Mouse (Mus musculus) G1E-ER4 (cell line): Measurements from ENCODE around the gene Nwd1. TPM values are rescaled to one million over a fixed set of nuclear protein-coding genes. Genes with fewer than 3 reads are reported as not detected.
A peak's percentile ranks its signal among the peaks of the same experiment; 100 is the strongest.

Source experiments
- GATA1 ChIP-seq: IDR thresholded peaks from one replicate; pipeline ENCODE4 v1.8.0; 2012; ENCODE audit warnings: low read length, inconsistent platforms
- polyA plus RNA-seq: library from polyadenylated mRNA; stranded (reverse); fragments of >175 nt; gene quantifications from 2 replicates; pipeline ENCODE4 v1.2.3, GENCODE M21; 2012

Gene Nwd1
- polyA plus RNA-seq: 0.01 TPM in 1 of 2 replicates, not detected in the other

DNA sequence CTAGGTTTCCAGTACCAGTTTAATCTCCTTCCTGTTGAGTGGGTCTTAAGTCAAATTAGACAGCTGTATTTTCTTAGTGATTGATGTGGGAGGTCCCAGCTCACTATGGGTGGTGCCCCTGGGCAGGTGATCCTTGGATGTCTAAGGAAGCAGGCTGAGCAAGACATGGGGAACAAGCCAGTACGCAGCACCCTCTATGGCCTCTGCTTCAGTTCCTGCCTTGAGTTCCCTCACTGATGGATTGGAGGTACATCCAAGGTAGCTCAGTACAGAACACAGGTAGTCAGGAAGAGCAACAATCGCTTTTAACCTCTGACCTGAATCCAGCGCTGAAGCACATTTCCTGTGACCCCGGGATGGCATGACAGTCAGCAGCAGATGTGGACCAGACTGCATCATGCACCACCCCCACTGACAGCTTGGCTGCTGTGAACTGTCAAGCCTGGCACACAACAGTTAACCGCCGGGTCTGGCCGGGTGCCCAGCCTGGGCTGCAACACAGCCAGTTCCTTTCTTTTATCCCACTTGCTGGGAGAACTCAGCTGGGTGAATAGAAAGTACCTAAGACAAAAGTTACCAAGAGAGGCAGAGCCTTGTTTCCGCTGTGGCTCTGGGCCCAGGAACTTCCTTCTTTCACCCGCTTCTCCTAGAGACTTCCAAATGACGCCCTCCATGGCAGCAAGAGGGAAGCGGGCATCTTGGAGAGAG lies at the start of gene Nwd1:
Nwd1 (plus strand) TSS at position 652 of the 708 bp plus-strand sequence.
- no peak for TF ChIP-seq GATA1

DNA sequence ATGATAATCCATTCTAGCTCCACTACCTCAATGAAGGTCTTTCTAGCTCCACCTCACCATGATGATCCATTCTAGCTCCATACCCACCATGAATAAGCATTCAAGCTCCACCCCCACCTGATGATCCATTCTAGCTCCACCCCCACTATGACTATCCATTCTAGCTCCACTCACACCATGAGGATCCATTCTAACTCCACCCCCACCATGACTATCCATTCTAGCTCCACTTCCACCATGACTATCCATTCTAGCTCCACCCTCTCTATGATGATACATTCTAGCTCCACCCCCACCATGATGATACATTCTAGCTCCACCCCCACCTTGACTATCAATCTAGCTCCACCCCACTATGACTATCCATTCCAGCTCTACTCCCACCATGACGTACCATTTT lies 3.6 kb upstream of the Nwd1 start:
- TF ChIP-seq GATA1: no peak

DNA sequence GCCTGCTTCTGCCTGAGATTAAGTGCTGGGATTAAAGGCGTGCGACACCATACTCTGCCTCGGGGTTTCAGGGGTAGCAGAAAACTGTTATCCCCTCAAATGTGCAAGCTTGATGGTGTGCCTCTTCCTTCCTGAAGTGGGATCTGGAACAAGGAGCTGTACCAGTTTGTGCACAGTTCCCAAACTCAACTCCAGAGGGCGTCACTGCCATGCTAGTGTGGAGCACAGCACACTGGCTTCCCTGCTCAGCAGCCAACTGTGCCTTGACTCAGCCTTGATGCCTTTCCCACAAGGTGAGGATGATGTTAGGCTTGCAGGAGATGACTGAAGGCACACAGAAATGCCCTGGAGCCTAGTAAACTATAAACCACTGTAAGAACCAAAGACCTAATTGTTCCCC lies 1.9 kb upstream of the Nwd1 start:
- no peak for TF ChIP-seq GATA1

DNA sequence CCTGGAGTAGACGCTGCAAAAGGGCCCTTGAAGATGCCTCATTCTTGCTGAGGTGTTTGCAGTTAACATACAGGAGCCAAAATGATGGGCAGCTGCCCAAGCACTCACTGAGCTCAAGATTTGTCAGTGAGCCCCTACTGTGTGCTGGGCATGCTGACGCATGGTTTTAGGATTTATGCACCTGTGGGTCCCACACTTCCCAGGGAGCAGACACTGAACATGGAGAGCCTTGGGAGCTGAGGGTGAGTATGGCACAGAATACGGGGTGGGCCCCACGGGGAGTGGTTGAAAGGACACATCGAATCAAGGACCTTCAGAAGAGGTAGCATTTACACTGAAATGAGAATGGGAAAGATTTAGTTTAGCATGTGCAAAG lies 245 bp downstream of the Nwd1 start:
- no peak for TF ChIP-seq GATA1

DNA sequence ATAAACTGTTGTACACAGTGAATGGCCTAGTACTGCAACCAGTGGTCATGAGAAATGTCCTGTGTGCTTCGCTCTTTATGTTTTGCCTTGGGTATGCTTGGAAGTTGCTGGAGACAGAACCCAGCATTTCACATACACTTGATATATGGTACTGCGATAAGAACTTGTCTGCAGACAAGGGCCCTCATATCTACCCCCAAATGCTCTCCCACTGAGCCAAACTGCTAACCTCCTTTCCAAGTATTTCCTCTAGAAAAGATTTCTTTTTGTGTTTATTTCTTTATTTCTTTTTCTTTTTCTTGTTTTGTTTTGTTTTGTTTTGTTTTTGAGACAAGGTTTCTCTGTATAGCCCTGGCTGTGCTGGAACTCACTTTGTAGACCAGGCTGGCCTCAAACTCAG lies 4.2 kb downstream of the Nwd1 start:
- no peak for TF ChIP-seq GATA1

DNA sequence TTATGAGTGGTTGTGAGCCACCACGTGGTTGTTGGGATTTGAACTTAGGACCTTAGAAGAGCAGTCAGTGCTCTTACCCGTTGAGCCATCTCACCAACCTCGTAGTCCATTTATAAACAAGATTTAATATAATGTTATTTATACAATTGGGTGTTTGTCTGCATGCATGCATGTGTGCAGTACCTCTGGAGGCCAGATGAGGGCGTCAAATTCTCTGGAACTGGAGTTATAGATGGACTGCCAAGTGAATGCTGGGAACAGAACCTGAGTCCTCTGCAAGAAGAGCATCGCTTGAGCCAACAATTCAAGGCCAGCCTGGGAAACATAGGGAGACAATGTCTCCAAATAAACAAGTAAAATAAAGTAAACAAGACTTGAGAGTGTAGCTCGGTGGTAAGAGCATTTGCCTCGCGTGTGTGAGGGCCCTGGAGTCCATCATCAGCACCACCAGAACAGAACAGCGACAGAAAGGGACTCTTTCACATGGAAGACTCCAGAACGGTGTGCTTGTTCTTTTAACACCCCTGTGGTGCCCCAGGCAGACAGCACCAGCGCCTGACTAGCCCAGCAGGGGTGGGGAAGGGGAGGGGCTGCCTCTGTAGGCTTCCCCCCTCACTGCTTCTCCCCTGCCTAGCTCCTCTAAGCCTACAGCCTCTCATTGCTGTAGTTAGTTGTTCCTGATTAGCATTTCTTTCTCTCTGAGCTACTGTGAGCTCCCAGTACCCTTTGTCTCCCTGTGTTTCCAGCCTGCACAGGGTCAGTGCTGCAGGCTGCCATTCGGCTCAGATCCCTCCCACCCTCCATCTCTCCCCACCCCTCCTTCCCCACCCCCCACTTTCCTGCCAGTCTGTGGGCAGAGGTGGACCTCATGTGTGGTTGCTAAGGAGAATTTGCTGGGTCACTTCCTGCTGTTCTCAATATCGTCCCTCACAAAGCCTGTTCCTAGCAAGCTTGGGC lies 8.3 kb downstream of the Nwd1 start:
- TF ChIP-seq GATA1: no peak

DNA sequence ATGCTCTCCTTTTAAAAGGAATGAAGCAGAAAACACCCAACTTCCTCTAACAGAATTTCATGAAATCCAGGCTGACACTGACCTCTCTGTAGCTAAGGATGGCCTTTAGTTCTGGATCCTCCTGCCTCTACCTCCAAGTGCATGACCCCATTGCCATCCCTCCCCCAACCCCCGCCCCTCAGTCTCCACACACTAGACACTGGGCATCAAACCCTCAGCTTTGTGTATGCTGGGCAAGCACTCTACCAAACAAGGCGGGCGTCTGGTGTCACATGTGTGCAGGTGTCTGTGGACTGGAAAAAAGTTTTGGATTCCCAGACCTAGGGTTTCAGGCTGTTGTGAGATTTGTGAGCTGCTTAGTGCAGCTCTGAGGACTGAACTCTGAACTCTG lies 9.0 kb downstream of the Nwd1 start:
- TF ChIP-seq GATA1: no peak

DNA sequence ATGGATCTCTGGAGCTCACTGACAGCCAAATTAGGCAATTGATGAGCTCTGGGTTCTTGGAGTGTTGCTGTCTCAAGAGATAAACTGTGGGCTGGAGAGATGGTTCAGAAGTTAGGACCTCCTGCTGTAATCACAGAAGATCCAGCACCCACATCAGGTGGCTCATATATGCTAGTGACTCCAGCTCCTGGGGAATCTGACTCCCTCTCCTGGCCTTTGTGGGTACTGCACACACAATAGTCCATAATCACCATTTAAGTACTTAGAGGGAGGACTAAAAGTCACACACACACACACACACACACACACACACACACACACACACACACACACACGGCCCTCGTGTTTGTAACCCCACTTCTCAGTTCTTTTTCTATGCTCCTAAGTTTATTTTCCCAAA lies 13.5 kb downstream of the Nwd1 start:
- TF ChIP-seq GATA1: no peak

DNA sequence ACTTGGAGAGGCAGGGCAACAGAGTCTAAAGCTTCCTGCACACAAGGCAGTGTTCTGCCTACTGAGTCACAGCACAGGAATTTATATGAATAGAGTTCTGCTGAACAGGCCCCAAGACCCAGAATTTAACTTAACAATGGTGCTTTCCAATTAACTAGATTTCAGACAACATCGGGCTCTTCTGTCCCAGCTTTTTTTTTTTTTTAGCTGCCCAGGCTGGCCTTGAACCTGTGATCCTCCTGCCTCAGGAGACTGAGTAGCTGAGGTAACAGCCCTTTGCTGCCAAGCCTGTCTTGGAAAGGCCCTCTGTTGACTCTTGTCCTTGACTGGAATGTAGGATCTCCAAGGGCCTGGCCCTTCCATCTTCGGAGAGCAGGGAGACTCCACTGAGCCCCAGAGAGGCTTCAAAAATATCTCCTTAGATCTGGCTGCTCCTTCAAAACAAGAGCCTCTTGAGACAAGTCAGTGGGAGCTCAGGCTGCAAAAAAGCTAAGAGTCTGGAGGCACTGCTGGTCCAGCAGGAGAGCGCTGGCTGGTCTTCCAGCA lies 17.7 kb downstream of the Nwd1 start:
- TF ChIP-seq GATA1: no peak

DNA sequence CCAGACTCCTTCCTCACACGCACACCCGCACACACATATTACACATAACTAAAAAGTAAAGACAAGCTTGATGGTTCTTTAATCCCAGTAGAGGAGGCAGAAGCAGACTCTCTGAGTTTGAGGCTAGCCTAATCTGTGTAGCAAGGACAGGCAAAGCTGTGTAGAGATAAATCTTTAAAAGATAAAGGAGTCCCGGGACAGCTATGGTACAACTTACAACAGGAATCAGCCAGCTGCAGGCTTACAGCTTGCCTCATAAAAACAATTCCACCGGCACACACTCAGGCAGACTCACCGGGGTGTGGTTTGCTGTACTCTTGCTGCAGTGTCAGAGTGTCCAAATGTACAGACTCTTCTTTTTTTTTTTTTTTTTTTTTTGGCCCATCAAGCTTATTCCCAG lies 18.2 kb downstream of the Nwd1 start:
- peak; percentile 75 for TF ChIP-seq GATA1

DNA sequence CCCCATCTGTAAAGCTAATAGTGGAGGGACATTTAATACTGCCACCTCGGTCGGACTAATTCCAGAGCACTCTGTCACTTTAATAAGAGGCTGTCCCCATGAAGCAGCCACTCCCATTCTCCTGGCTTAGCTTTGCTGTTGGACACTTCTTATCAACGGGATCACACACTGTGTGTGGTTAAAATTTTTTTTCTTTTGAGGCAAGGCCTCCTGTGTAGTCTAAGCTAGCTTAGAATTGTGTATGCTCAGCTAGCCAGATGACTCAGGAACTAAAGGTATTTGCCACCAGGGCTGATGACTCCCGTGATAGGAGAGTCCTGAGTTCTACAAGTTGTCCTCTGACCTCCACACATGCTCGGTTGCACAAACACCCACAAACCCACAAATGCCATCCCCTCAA lies 18.9 kb downstream of the Nwd1 start:
- no peak for TF ChIP-seq GATA1

DNA sequence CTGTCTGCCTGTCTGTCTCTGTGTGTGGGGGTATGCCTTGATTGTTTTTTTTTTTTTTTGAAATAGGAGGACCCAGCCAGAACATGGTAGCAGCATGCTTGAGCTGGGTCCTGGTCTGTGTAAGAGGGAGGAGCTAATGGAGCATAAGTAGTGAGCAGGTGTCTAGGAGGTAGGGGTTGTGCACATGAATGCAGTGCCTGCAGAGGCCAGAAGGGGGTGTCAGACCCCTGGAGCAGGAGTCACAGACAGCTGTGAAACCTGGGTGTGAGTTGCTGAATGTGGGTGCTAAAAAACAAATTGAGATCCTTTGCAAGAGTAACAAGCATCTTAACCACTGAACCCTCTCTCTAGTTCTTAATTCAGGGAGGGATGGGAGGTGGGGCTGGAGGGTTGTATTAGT lies 22.4 kb downstream of the Nwd1 start:
- TF ChIP-seq GATA1: no peak

DNA sequence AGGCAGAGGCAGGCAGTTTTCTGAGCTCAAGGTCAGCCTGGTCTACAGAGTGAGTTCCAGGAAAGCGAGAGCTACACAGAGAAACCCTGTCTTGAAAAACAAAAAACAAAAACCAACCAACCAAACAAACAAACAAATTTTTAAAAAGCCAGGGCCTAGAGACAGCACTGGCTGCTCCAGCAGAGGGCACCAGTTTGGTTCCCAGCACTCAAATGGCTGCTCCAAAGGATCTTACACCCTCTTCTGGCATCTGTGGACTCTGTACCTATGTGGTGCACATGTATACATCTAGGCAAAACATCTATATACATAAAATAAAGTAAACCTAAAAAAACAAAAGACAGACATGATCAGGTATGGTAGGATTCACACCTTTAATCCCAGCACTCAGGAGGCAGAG lies 26.3 kb downstream of the Nwd1 start:
- no peak for TF ChIP-seq GATA1

DNA sequence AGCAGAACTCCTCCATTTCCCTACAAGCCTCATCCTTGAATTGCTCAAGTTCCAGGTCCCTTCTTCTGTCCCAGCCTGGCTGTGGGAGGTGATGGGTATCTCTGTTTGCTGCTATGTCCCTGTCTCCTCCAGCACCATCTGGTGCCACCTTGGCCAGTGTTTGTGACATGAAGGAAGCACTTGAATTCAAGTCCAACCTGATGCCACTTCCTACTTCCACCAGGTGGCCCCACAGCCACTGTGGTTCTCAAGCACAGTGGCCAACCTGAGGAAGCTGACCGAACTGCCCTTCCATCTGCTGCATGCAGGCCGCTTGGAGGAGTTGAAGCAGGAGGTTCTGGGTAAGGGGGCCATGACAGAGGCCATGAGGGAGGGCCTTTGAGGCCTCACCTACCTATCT lies 27.7 kb downstream of the Nwd1 start:
- TF ChIP-seq GATA1: no peak

DNA sequence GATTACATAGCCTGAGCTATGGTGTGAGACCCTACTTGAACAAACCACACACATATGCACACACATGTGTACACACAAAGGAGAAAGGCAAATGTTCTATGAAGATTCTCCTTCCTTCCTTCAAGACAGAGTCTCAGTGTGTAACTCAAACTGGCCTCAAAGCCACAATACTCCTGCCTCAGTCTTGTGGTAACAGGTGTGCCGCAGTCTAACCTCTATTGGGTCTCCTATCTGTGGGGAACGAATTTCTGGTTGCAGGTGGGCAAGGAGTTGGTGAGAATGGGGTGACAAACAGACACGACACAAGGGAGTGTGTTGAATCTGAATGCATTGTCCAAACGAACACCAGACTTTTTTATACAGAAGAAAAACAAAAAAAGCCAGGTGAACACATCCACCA lies 29.9 kb downstream of the Nwd1 start:
- TF ChIP-seq GATA1: no peak

DNA sequence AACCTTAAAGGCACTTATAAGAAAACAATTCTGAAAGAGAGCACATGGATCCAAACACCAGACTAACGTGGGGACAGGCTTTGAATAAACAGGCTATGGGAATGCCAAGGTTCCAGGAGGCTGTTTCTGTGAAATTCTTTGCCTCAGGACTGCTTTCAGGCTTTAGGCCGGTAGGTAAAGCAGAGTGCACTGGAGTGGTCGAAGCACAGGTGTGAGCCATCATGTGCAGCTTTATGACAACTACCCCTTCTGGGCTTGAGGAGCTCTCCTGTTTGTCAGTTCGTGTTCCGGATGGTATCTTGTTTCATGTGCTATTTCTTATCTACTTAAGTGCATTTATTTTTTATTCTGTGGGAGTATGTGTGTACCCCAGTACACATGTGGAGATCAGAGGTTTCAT lies 30.8 kb downstream of the Nwd1 start:
- no peak for TF ChIP-seq GATA1
